Mouse (Mus musculus) testis, adult 2 months (tissue): ENCODE measurements around the gene Hydin.

Source experiments
- CTCF ChIP-seq: fragments of 200-500 bp; IDR thresholded peaks from 2 replicates; pipeline ENCODE4 v1.5.1; 2012; ENCODE audit warnings: low read depth, mild to moderate bottlenecking, inconsistent platforms, low read length, moderate library complexity; ENCODE audit not compliant: control insufficient read depth, insufficient read depth, insufficient replicate concordance
- POLR2A ChIP-seq: fragments of 200-500 bp; IDR thresholded peaks from 2 replicates; pipeline ENCODE4 v1.6.1; 2012; ENCODE audit warnings: low read depth, mild to moderate bottlenecking, inconsistent platforms, low read length, moderate library complexity; ENCODE audit not compliant: control insufficient read depth

GRCm38 (mm10) chr8:110444276-110444675 is 177.5 kb downstream of the Hydin start:
- no peak for TF ChIP-seq CTCF
- TF ChIP-seq POLR2A: no peak
